Comparison of ENCODE assay signal across 8 mouse cellular contexts in genomic region chr5:140611021-140611583, GRCm38 (mm10). TPM values are rescaled to one million over a fixed set of nuclear protein-coding genes. Genes with fewer than 3 reads are reported as not detected.
DNase-seq lines count a peak whose midpoint lies in the region; ATAC-seq lines count a peak whose summit lies in the region.

No protein-coding gene starts in this region.

- H3K4me1 ChIP-seq in intestine, embryonic 16.5 days (ENCODE audit: control insufficient read depth, insufficient read depth, low read length) = peaks cover 48% of the 10 kb centered on the region
- peaks cover 94% of the 10 kb centered on the region for H3K4me1 ChIP-seq in liver, embryonic 13.5 days (replicated peaks)

- no peaks in the 10 kb centered on the region; the same call in 1 of the 2 replicates for H3K9me3 ChIP-seq in intestine, embryonic 16.5 days (ENCODE audit: control insufficient read depth, low read length)
- H3K9me3 ChIP-seq in liver, embryonic 13.5 days (replicated peaks) = no peaks in the 10 kb centered on the region

- peaks cover 6% of the 10 kb centered on the region; the same call in 1 of the 2 replicates for H3K36me3 ChIP-seq in intestine, embryonic 16.5 days (ENCODE audit: control insufficient read depth, insufficient read depth, low read length)
- peaks cover 37% of the 10 kb centered on the region for H3K36me3 ChIP-seq in liver, embryonic 13.5 days

- H3K4me3 ChIP-seq in intestine, embryonic 16.5 days (ENCODE audit: low read length) = peak overlapping the region; percentile 66
- H3K4me3 ChIP-seq in liver, embryonic 13.5 days (replicated peaks) = peak overlapping the region; percentile 75

- no peaks in the 10 kb centered on the region; the same call in 1 of the 2 replicates for H3K27me3 ChIP-seq in intestine, embryonic 16.5 days (replicated peaks; ENCODE audit: control insufficient read depth, insufficient read depth, low read length)
- peaks cover 56% of the 10 kb centered on the region for H3K27me3 ChIP-seq in liver, embryonic 13.5 days

- H3K4me2 ChIP-seq in intestine, embryonic 16.5 days (ENCODE audit: low read depth, low read length) = peak overlapping the region; percentile 82
- peak overlapping the region; percentile 87 for H3K4me2 ChIP-seq in liver, embryonic 13.5 days

- DNase-seq in right cerebral cortex, adult 18-20 months = peak; percentile 75
- no peak for DNase-seq in right cerebral cortex, adult 2 months (ENCODE audit: low spot score in 2 of 2)
- peak; percentile 43 to 70 for DNase-seq in cerebellum, postnatal 25 days
- peak; percentile 72 to 85 for DNase-seq in gastrocnemius, postnatal 4 days (ENCODE audit: low spot score in 2 of 2)
- DNase-seq in liver, embryonic 13.5 days = no peak
- peak; percentile 40 to 52 for DNase-seq in natural killer cell, adult 2 months (ENCODE audit: low spot score in 2 of 2)
- DNase-seq in urinary bladder, adult 2 months (ENCODE audit: low spot score) = peak; percentile 70

- ATAC-seq in intestine, embryonic 16.5 days = peak; percentile 77
- no peak for ATAC-seq in liver, embryonic 13.5 days (ENCODE audit: low read depth)

- WGBS in intestine, embryonic 16.5 days = 9% methylated on average over 21 of the region's 21 CpGs
- WGBS in liver, embryonic 13.5 days (ENCODE audit: insufficient replicate concordance) = 45% methylated on average over 21 of the region's 21 CpGs

- H3K9ac ChIP-seq in intestine, embryonic 16.5 days (ENCODE audit: low read depth, low read length) = peak overlapping the region; percentile 77
- H3K9ac ChIP-seq in liver, embryonic 13.5 days = peak overlapping the region; percentile 86

- H3K27ac ChIP-seq in intestine, embryonic 16.5 days (ENCODE audit: low read length) = peak overlapping the region; percentile 95
- H3K27ac ChIP-seq in liver, embryonic 13.5 days = peak overlapping the region; percentile 81; the same call in 1 of the 2 replicates

RNA-seq across cellular contexts. Expression of gene Lfng, which starts 4.0 kb away (rescaled TPM):
- total RNA-seq in gastrocnemius, postnatal 4 days (2021) = 10 to 100 TPM; 11.4 to 13.8 TPM
- 11.9 and 13.4 TPM in 2 replicates for polyA plus RNA-seq in intestine, embryonic 16.5 days (2015; fragmentation: Nextera tagmentation; extraction: Ambion mirVana)
- polyA plus RNA-seq in liver, embryonic 13.5 days (2015; fragmentation: Nextera tagmentation; extraction: Ambion mirVana) = 7.6 and 8.0 TPM in 2 replicates
- polyA plus RNA-seq in urinary bladder, adult 2 months (2012; rRNA removed) = 20.6 and 23.6 TPM in 2 replicates

RNA-seq across cellular contexts. Expression of gene Ttyh3, which starts 37.7 kb away (rescaled TPM):
- 10 to 100 TPM; 66.9 to 68.8 TPM for total RNA-seq in gastrocnemius, postnatal 4 days (2021)
- 17.0 and 24.3 TPM in 2 replicates for polyA plus RNA-seq in intestine, embryonic 16.5 days (2015; fragmentation: Nextera tagmentation; extraction: Ambion mirVana)
- 4.8 and 4.9 TPM in 2 replicates for polyA plus RNA-seq in liver, embryonic 13.5 days (2015; fragmentation: Nextera tagmentation; extraction: Ambion mirVana)
- 11.7 and 24.4 TPM in 2 replicates for polyA plus RNA-seq in urinary bladder, adult 2 months (2012; rRNA removed)

RNA-seq across cellular contexts. Expression of gene Grifin, which starts 46.2 kb away (rescaled TPM):
- not detected for total RNA-seq in gastrocnemius, postnatal 4 days (2021)
- polyA plus RNA-seq in intestine, embryonic 16.5 days (2015; fragmentation: Nextera tagmentation; extraction: Ambion mirVana) = 0.70 and 0.80 TPM in 2 replicates
- polyA plus RNA-seq in liver, embryonic 13.5 days (2015; fragmentation: Nextera tagmentation; extraction: Ambion mirVana) = 4.6 and 4.9 TPM in 2 replicates
- polyA plus RNA-seq in urinary bladder, adult 2 months (2012; rRNA removed) = not detected in 2 replicates

Comparison
In these comparisons a context has a peak if more than half of its experiments do, and no peak if none do; other contexts are left out.
1. DNase-seq: peak in right cerebral cortex, adult 18-20 months (single experiment), cerebellum, postnatal 25 days (2 of 2), gastrocnemius, postnatal 4 days (2 of 2), natural killer cell, adult 2 months (2 of 2) and urinary bladder, adult 2 months (single experiment); none in right cerebral cortex, adult 2 months (0 of 2) and liver, embryonic 13.5 days (single experiment).